Mouse (Mus musculus) liver, embryonic 14.5 days (tissue): Measurements from ENCODE around the gene Rac2. TPM values are rescaled to one million over a fixed set of nuclear protein-coding genes. Genes with fewer than 3 reads are reported as not detected.

Experiments
- ATAC-seq: fragments of 200-750 bp; cut with Nextera tagmentation; 2 replicates; pipeline ENCODE4 v1.8.0; 2017; ENCODE audit warnings: moderate number of reproducible peaks, mild to moderate bottlenecking, moderate library complexity; ENCODE audit not compliant: insufficient read depth
- DNase-seq, 3 experiments: peaks; one replicate each; pipeline ENCODE4 v3.0.0-alpha.2; 2012 to 2013; ENCODE audit warnings: low read depth in 3 of 3, low spot score in 3 of 3
- H3K27ac ChIP-seq: fragments of 300-500 bp; sonication (generic); 2 replicates; pipeline ENCODE4 v1.5.1; 2014; ENCODE audit warnings: moderate library complexity, mild to moderate bottlenecking, control low read depth, inconsistent platforms
- H3K27me3 ChIP-seq: fragments of 300-500 bp; sonication (generic); 2 replicates; pipeline ENCODE4 v1.6.1; 2014; ENCODE audit warnings: mild to moderate bottlenecking, low read length, moderate library complexity; ENCODE audit not compliant: control insufficient read depth, insufficient read depth
- H3K36me3 ChIP-seq: fragments of 300-500 bp; sonication (generic); replicated peaks from 2 replicates; pipeline ENCODE4 v1.6.1; 2014; ENCODE audit warnings: low read depth; ENCODE audit not compliant: control insufficient read depth, insufficient read depth
- H3K4me1 ChIP-seq, 2 experiments: fragments of 200-500 bp in 1 of 2; fragments of 300-500 bp in 1 of 2; sonication (generic) in 1 of 2; replicated peaks; 2 replicates each; pipeline ENCODE4 v1.6.1; 2012 to 2014; ENCODE audit warnings: antibody characterized with exemption in 1 of 2, inconsistent platforms in 1 of 2, low read length in 1 of 2; ENCODE audit not compliant: control insufficient read depth in 2 of 2, insufficient read depth in 2 of 2
- H3K4me2 ChIP-seq: fragments of 300-500 bp; sonication (generic); 2 replicates; pipeline ENCODE4 v1.6.1; 2014; ENCODE audit warnings: low read depth, mild to moderate bottlenecking, control low read depth, moderate library complexity
- H3K4me3 ChIP-seq, 2 experiments: fragments of 200-500 bp in 1 of 2; fragments of 300-500 bp in 1 of 2; sonication (generic) in 1 of 2; 2 replicates each; pipeline ENCODE4 v1.5.1; 2012 to 2014; ENCODE audit warnings: low read depth in 2 of 2, low read length in 2 of 2, mild to moderate bottlenecking in 2 of 2, control low read depth in 1 of 2, inconsistent platforms in 1 of 2, moderate library complexity in 1 of 2; ENCODE audit not compliant: insufficient read depth in 1 of 2
- H3K9ac ChIP-seq: fragments of 300-500 bp; sonication (generic); replicated peaks from 2 replicates; pipeline ENCODE4 v1.6.1; 2014; ENCODE audit warnings: mild to moderate bottlenecking, control low read depth, moderate library complexity
- H3K9me3 ChIP-seq: fragments of 300-500 bp; sonication (generic); 2 replicates; pipeline ENCODE4 v1.6.1; 2016; ENCODE audit warnings: low read length, mixed read lengths; ENCODE audit not compliant: control insufficient read depth
- CTCF ChIP-seq: IDR thresholded peaks from 2 replicates; pipeline ENCODE4 v1.5.1; 2016; ENCODE audit warnings: antibody characterized with exemption, low read depth, control low read depth
- EP300 ChIP-seq: IDR thresholded peaks from 2 replicates; pipeline ENCODE4 v1.6.1; 2016; ENCODE audit warnings: antibody characterized with exemption, low read depth
- WGBS: fragments of 180-500 bp; shearing (Covaris S2); extraction: QIAGEN DNeasy Blood & Tissue Kit; methylation state at CpG from one replicate; pipeline ENCODE4 v1.1.7; 2014; ENCODE audit not compliant: insufficient replicate concordance; 5-methylcytosine and 5-hydroxymethylcytosine counted together
- polyA plus RNA-seq, 2 experiments: library from polyadenylated mRNA; depleted of rRNA in 1 of 2; stranded (reverse) in 1 of 2; unstranded in 1 of 2; fragments of >200 nt; fragmentation: Nextera tagmentation in 1 of 2; extraction: Ambion mirVana in 1 of 2; gene quantifications; 2 replicates each; pipeline versions ENCODE4 v1.2.1 to v1.2.3; 2012 to 2014

Gene Rac2
- polyA plus RNA-seq, 2 experiments = 57.5 to 117 TPM

DNA sequence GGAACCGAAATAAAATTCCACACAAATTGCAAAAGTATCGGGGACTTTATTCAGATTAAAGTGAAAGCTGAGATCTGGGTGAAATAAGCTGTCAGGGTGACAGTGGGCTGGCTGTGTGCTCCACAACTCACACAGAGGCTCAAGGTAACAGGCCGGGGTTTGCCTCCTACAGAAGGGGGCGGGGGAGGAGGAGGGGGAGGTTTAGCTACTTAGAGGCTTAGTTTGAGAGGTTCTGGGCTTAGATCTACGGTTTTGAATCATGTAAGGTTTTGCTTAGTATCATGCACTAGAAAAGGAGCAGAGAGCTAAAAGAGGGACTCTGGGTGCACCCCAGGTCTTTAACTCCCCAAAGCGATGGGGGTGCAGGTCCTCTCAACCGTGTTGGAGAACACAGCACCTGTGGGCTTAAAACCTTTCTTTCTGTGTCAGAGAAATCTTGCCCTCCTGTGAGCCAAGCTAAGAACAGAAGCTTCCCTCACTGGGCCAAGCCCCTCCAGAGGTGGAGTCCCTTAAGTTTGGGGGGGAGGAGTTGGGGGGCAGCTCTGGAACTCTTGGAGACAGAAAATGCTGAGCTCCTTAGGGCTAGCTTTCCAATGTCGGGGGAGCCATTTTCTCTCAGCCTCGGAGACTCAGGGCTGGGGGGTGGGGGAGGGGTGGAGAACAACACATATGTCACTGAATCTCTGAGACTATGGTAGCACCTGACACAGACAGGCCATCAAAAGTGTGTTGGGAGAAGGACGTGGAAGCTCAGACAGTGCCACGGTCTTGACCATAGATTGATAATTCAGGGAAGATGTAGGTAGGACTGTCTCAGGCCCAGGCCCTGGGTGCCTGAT lies 13.2 kb downstream of the Rac2 start:
- no peak overlapping the region for H3K4me2 ChIP-seq
- WGBS = 45% methylated on average over 11 of the region's 11 CpGs
- TF ChIP-seq EP300 = no peak
- no peak for TF ChIP-seq CTCF

DNA sequence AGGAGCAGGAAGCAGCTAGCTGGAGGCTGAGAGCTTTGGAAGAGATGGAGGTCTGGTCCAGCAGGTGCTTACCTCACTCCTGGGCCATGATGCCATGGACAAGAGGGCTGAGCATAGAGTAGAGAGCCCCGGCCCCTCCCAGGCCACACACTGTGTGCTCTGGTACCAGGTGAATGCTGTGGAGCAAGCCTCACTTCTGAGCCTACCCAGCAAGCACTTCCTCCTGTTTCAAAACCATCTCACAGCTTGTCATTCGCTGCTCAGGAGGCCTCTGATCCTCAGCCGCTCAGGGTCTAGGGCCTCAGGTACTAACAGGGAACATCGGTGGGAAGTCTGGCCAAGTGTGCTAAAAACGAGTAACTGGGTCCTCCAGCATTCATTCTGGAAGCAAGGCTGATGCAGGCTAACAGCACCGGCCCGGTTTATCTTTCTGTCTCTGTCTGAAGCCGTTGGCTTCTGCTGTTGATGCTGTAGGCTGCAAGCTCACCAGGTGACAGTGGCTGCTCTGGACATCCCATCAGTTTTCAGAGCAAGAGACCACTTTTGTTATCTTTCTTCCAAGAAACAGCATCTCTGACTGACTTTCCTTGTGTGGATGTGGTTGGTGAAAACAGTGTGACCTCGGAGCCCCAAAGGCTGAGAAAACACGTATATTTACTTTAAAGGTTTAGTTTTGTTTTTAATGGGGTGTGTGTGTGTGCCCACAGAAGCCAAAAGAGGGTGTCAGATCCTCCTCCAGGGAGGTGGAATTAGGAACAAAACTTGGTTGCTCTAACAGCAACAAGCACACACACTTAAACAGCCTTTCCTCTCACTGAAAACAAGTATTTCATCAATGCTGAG lies 14.7 kb downstream of the Rac2 start:
- Histone ChIP-seq H3K4me3 (no peak overlapping the region), H3K9ac (no peak overlapping the region), H3K4me2 (no peak overlapping the region), H3K4me1 (no peaks in the 10 kb centered on the region), H3K36me3 (no peaks in the 10 kb centered on the region), H3K27ac (no peak overlapping the region), H3K9me3 (no peaks in the 10 kb centered on the region), H3K27me3 (no peaks in the 10 kb centered on the region)
- 42% methylated on average over 10 of the region's 10 CpGs for WGBS
- TF ChIP-seq CTCF (no peak), EP300 (no peak)
- ATAC-seq = no peak
- no peak for DNase-seq

More for the DNA sequence above, 13.2 kb downstream of the Rac2 start:
- peaks cover 6 to 12% of the 10 kb centered on the region in 2 experiments for H3K4me1 ChIP-seq
- no peaks in the 10 kb centered on the region for H3K27me3 ChIP-seq
- no peak overlapping the region for H3K9ac ChIP-seq
- ATAC-seq (no peak), DNase-seq (no peak)
- H3K36me3 ChIP-seq = no peaks in the 10 kb centered on the region
- H3K9me3 ChIP-seq = no peaks in the 10 kb centered on the region
- no peak overlapping the region for H3K4me3 ChIP-seq
- no peak overlapping the region for H3K27ac ChIP-seq

DNA sequence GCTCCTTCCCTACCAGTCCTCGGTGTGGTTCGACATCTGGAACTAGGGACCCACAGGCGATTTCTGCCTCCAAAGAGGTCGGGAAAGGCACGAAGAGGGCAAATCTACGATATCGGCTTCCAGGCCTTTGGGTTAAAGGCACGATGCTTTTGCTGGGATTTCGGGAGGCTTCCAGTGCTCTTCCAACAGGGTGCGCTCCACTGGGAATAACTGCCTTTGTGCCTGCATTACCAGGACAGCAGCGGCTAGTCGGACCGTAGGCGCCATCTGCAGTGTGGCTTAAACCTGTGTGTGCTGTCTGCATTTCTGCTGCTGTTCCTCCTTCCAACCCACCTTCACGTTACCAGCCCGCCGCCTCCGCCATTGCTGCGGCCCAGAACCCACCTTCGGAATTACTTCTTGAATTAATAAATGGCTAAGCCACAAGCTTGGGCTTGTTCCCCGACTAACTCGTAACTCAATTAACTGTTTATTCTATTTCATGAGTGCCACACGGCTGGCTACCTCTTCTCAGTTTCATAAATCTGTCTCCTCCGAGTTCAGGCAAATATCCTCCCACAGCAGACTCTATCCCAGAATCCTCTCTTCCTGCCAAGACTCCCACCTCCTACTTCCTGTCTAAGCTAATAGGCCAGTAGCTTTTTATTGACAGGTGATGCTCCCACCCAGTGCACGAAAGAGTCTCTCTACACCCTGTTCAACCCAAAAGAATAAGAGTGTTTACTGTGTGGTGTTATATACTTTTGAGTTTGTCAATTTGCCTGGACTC lies 17.9 kb downstream of the Rac2 start:
- Histone ChIP-seq H3K9ac (no peak overlapping the region), H3K4me3 (peak overlapping the region; percentile 9 to 14; a peak in 1 of 4 replicates), H3K36me3 (no peaks in the 10 kb centered on the region), H3K9me3 (no peaks in the 10 kb centered on the region), H3K4me1 (no peaks in the 10 kb centered on the region), H3K27ac (no peak overlapping the region), H3K4me2 (no peak overlapping the region; the same call in 1 of the 2 replicates), H3K27me3 (no peaks in the 10 kb centered on the region)
- ATAC-seq = no peak
- 58% methylated on average over 25 of the region's 25 CpGs for WGBS
- DNase-seq = no peak
- TF ChIP-seq CTCF (no peak), EP300 (no peak)

DNA sequence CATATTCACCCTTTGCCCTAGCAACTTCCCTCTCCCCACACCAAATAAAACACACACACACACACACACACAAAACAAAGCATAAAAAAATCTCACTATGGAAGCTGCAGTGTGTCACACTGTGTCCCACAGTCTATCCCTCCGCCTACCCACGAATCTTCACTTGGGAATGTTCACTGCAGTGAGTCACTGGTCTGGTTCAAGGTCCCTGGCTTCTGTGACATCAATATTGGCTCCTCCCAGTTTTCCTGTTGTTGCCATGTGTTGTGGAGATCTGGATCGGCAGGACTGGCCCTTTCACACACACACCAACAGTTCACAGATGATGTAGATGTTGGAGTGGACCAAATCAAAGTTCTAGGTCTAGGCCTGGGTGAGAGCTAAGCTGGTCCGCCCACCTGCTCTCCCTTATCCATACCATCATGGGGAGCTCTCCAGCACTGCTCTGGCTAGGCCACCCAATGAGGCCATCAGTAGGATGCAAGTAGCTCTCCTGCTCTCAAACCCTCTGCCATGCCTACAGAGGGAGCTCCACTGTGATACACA lies 23.3 kb downstream of the Rac2 start:
- TF ChIP-seq EP300 = no peak
- Histone ChIP-seq H3K36me3 (no peaks in the 10 kb centered on the region), H3K9me3 (no peaks in the 10 kb centered on the region), H3K4me1 (peaks cover 3 to 15% of the 10 kb centered on the region in 2 experiments), H3K4me2 (no peak overlapping the region), H3K9ac (no peak overlapping the region), H3K27me3 (no peaks in the 10 kb centered on the region; the same call in 1 of the 2 replicates), H3K4me3 (no peak overlapping the region), H3K27ac (no peak overlapping the region)
- 51% methylated on average over 4 of the region's 4 CpGs for WGBS
- DNase-seq (no peak), ATAC-seq (no peak)
